Mouse (Mus musculus): Measurements from ENCODE around the gene Nfic.

The Nfic gene

GRCm38 (mm10) chr10:81387716-81388115 lies 67.7 kb downstream of the Nfic start:
- no peak for DNase-seq (ENCODE audit: extremely low spot score, low read depth, low spot score)

GRCm38 (mm10) chr10:81385603-81386306 lies 69.7 kb downstream of the Nfic start:
- no peak for DNase-seq (ENCODE audit: extremely low spot score, low read depth, low spot score)

DNA sequence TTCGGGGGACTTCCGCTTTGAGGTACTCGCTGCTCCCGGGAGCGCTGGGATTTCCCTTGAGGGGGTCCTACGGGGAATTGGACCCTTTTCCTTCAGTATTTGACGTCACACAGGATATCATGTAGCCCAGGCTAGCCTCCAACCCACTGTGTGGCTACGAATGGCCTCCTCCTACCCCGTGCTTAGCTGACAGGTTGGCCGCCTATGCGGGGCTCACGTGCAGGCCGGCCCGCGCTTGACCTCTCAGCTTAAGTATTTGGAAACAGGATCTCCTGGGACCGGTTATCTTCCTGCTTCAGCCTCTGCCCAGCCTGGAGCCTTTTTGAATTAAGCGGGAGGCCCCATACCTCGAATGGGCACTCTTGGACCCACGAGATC lies 70.8 kb downstream of the Nfic start:
- no peak for DNase-seq (ENCODE audit: extremely low spot score, low read depth, low spot score)

GRCm38 (mm10) chr10:81383802-81384604 lies 71.4 kb downstream of the Nfic start, which contains the start of the genes Dohh and Gm48551:
Gene Dohh, plus strand, starts transcription at chr10:81384428.
Gene Gm48551, plus strand, starts transcription at chr10:81384466.
- DNase-seq (ENCODE audit: extremely low spot score, low read depth, low spot score): peak; percentile 97

DNA sequence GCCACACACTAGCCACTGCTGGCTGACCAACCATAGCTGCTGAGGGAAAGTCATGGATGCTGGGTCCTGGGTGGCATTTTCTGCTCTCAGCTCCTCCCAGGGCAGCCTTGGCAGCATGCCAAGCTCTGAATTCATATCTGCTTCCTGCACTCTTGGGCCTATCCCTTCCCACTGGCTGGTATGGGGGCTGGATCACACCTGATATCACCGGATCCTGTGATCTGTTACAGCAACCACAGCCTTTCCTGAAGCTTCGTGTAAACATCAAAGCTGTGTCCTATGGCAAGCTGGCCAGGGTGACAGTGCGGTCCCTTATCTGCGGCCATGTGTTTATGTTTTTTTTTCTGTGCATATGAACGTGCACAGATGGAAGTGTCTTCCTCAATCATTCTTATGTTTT lies 73.4 kb downstream of the Nfic start:
- DNase-seq (ENCODE audit: extremely low spot score, low read depth, low spot score): no peak

DNA sequence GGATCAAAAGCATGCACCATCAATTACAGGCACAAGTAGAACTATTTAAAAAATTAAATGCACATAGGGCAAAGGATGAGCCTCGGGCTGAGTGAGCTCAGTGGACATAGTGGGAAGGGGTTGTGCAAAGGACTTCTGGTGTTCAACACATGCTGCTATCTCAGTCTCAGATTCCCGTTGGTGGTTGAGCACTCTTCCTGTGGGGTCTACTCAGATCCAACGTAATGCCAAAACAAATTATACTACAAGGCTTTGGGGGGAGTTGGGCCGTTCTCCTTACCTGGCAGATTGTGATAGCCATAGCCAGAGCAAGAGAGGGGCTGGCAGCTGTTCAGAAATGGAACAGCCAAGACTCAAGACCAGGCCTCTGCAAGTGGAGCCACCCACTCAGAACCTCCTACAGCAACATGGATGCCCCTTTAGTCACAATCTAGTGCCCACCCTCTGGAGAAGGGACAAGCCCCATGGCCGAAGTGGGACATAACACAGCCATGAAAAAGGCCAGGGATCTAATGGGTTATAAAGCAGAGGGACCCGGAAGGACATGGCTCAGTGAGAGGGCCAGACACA lies 75.5 kb downstream of the Nfic start:
- DNase-seq (ENCODE audit: extremely low spot score, low read depth, low spot score): no peak

- DNase-seq (ENCODE audit: extremely low spot score, low read depth, low spot score): no peak
Observed at GRCm38 (mm10) chr10:81379183-81379553, 76.3 kb downstream of the Nfic start.

GRCm38 (mm10) chr10:81378553-81379182 lies 76.8 kb downstream of the Nfic start:
- DNase-seq (ENCODE audit: extremely low spot score, low read depth, low spot score): peak; percentile 99

GRCm38 (mm10) chr10:81377793-81378552 lies 77.5 kb downstream of the Nfic start, which contains the start of gene Fzr1:
Gene Fzr1, minus strand, starts transcription at chr10:81378516.
- no peak for DNase-seq (ENCODE audit: extremely low spot score, low read depth, low spot score)

GRCm38 (mm10) chr10:81377362-81377664 lies 78.1 kb downstream of the Nfic start:
- DNase-seq (ENCODE audit: extremely low spot score, low read depth, low spot score): no peak

DNA sequence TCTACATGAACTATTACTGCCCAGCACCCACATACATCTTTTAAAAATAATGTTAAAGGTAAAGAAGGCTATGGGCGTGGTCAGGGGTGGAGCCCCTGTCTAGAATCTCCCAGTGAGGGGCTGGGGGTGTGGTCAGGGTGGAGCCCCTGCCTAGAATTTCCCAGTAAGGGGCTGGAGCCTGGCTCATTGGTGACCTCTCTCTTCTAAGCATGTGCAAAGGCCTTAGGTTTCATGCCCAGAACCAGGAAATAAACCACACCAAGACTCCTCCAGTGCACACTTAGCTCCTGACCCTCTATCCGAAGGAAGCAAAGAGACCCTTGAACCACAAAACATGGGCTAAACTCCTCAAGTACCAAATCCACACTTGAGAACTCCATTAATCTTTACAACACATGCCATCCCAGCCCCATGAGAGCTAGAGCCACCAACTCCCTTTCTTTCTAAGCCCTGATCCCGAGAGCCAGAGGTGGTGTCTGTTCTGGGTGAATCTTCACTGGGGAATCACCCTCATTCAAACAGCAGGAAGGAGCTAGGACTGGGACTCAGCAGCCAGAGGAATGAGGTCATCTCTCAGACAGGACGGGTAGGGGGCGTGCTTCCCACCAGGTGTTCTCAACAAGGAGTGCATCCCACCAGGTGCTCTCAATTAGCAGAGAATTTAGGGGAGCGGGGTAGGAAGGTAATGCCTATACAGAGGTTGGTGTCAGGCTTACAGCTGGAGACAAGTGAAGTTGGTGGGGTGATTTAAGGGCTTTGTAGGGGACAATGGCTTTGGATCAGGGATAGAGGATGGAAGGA lies 78.7 kb downstream of the Nfic start:
- DNase-seq (ENCODE audit: extremely low spot score, low read depth, low spot score): no peak

DNA sequence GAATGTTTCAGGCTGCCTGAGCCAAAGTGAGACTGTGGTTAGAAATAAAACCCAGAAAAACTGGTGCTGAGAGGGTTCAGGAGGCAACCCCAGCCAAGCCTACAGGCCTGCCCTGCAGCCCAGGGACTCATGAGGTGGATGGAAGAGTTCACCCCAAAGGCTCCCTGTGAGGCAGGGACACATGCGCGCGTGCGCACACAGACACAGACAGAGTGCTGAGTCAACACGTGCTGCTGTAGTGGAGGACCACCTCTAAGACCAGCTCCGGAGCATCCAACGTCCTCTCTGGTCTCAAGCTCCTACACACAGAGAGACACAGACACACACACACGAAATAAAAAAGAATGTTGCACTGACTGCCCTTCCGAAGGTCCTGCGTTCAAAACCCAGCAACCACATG lies 80.1 kb downstream of the Nfic start:
- DNase-seq (ENCODE audit: extremely low spot score, low read depth, low spot score): no peak

- no peak for DNase-seq (ENCODE audit: extremely low spot score, low read depth, low spot score)
Observed at GRCm38 (mm10) chr10:81367207-81367495, 88.3 kb downstream of the Nfic start.

GRCm38 (mm10) chr10:81366477-81367206 lies 88.8 kb downstream of the Nfic start:
- no peak for DNase-seq (ENCODE audit: extremely low spot score, low read depth, low spot score)

- no peak for DNase-seq (ENCODE audit: extremely low spot score, low read depth, low spot score)
Observed at GRCm38 (mm10) chr10:81365672-81366476, 89.6 kb downstream of the Nfic start, which contains the start of gene 4930404N11Rik. Gene 4930404N11Rik, minus strand, starts transcription at chr10:81365816.

DNA sequence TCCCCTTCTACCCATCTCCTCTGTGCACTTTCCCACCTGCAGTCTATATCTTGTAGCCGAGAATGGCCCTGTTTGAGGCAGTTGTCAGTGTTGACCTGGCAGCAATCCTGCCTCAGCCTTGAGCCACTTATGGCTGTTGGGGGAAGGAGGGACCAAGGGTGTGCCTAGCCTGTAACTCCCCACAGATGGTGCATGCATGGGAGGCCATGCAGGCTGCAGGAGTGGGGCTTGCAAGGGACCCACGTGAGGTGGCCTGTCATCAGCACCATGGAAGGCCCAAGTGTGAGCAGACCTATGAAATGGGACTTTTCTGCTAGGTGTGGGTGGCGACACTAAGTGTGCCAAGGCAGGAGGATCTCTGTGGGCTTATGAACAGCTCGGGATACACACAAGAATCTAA lies 90.4 kb downstream of the Nfic start:
- DNase-seq (ENCODE audit: extremely low spot score, low read depth, low spot score): no peak

DNA sequence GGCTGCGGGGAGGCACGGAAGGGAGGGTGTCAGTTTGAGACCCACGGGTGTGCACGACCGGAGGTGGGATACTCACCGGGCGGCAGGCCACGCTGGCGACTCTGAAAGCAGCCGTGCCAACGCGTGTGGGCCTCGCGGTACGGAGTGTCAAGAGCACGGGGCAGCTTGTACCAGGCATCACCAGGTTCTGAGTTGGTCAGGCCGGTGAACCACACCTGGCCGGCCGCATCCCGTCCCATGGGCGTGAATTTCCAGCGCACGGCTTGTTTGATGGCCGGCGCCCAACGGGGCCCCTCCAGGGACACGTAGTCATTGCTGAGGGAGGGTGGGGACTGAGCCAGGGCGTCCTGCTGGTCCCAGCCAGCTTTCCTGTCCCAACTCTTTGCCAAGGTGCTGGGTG lies 90.8 kb downstream of the Nfic start:
- no peak for DNase-seq (ENCODE audit: extremely low spot score, low read depth, low spot score)

GRCm38 (mm10) chr10:81363436-81364346 lies 91.7 kb downstream of the Nfic start:
- no peak for DNase-seq (ENCODE audit: extremely low spot score, low read depth, low spot score)
